Mouse (Mus musculus) cerebellum, postnatal 10 days (tissue): ENCODE measurements around the gene Gm49321.
A peak's percentile ranks its signal among the peaks of the same experiment; 100 is the strongest.

Source experiments
- DNase-seq, 2 experiments: peaks; one replicate each; pipeline ENCODE4 v3.0.0; 2021; ENCODE audit warnings: mixed read lengths in 2 of 2

Gm49321 gene

GRCm38 (mm10) chr12:73949318-73950058, 12.0 kb downstream of the Gm49321 start:
- peak; percentile 81 to 86 for DNase-seq

DNA sequence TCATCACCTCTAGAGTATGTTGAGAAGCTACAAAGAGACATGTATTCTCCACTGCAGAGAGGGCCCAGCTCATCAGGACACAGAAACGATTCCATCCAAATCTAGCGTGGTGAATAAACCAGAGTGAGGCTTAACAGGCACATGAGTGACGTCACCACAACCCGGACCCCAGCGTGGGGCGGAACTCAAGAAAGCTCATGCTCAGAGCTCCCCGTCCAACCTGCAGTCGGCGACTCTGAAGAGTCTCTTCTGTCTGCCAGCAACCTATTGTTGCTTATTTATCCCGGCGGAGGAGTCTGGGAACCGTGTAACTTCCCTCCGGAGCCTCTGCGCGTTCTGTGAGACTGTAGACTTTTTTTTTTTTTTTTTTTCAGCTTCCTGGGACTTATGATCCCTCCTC, 15.4 kb downstream of the Gm49321 start:
- DNase-seq: peak; percentile 62 to 67

DNA sequence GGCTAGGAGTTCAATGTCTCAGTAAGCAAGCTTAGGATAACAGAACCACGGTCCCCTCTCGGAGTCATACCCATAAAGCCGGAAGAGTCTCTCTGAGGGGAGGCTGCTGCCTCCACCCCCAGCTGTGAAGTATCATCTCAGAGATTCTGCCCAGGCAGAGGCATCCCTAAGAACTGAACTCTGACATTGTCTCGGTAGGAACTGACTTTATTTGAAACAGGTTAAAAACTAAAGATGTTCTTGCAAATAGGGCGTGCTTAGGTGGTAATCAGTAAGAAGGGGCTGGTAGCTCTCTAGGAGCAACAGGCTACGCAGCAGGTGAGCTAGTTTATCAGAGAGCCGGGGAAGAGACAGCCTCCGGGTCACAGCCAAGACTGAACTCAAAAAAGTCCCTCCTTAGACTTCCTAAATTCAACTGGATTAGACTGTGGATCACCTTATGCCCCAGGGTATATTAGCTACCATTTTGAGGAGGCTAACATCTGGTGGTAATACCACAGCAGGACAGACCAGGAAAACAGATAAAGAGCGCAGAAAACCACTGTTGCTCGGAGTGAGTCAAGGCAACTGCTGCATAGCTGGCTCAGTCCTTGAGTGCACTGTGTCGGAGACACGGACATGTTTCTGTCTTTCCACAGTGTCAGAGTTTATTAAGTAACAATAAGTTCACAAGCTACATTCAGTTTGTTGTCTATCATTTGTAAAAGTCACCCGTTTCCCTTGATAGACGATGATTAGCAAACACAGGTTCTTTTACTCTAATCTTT, 16.1 kb downstream of the Gm49321 start:
- peak in 1 of 2 experiments; percentile 19 for DNase-seq

DNA sequence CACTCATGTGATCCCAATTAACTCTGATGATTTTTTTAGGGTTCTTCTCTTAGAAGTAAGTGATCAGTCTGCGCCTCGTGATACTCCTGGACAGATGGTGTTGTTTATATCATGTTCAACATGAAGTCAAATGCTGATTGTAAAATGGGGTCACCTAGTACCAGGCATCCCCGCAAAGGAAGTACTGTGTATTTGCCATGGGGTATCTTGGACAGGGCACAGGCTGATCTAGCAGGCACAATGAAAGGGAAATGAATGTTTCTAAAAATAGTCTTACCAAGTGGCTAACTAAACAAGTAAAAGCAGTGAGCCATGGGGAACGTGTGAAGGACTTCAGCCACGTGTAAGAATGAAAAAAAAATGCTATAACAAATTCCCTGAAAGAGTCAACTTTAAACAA, 17.3 kb downstream of the Gm49321 start:
- DNase-seq: no peak

GRCm38 (mm10) chr12:73957676-73958075, 20.2 kb downstream of the Gm49321 start:
- DNase-seq: no peak

- no peak for DNase-seq
These were observed 21.4 kb downstream of the Gm49321 start for GRCm38 (mm10) chr12:73958830-73959229.

GRCm38 (mm10) chr12:73964291-73965281, 27.1 kb downstream of the Gm49321 start, which contains the start of gene Snapc1:
TSS of gene Snapc1 (plus strand) at chr12:73964481.
- peak; percentile 99 for DNase-seq

DNA sequence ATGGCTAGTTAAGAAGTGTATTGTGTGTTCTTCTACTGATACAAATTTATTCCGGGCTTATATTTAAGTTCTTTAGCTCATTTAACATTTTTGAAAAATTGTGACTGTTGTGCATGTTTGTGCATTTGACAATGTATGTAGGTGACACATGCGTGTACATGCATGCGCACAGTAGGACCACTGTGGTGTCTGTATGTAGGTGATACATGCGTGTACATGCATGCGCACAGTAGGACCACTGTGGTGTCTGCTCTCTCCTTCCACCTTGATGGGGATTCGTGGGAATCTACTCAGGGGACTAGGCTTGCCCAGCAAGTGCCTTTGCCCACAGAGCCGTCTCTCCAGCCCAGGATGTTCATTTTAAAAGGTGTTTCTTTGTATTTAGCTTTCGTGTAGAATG, 31.7 kb downstream of the Gm49321 start:
- no peak for DNase-seq

DNA sequence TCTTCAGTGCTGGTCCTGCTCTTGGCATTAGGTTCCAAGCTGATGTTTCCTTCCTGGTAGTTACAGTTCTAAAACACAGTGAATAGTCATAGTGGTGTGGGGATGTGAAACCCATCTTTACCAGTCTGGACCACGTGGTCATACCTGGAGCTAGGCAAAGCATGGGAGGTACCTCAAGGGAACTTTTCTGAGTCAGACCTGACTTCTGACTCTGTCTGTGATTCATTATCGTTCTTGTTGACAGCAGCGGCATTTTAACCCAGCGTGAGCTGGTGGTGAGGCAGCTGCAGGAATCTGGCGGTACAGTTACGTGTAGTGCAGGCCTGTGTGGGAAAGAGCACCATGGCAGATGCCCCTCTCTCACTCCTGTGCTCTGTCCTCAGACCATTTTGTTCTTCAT, 37.1 kb downstream of the Gm49321 start:
- DNase-seq: no peak

DNA sequence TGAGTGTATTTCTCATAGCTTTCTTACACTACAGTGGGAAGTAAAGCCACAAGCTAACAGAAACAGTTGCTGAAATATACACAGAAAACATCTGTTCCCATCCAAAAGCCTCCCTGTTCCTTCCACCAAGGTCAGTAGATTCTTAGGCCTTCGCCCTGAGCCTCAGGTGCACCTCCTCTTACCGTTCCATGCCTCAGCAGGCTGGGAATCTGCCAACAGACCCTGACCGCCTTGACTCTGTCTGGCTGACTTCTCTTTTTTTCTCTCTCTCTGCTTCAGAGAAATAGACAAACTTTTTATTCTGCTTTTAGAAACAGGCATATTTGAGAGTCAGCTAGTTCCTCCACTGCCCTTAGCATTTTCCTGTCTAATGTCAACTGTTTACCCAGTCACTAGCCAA, 40.7 kb downstream of the Gm49321 start:
- no peak for DNase-seq

- no peak for DNase-seq
These were observed 42.2 kb downstream of the Gm49321 start for GRCm38 (mm10) chr12:73979667-73980066.

DNA sequence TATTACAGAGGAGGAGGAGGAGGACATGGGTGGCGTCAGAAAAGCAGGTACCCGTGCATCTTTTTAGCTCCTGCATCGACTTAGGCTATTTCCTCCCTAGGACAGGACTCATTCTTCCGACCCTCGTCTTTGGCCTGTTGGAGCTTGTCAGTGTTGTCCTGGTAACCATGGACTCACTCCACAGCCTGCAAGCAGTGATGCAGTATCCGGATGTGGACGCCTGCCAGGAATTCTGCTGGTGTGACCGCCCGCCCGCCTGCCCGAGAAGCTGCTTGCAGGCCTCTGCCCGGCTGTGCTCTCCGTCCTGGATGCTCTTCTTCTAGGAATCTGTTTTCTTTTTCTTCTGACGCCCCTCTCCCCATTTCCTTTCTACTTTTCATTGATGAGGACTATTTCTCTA, 45.1 kb downstream of the Gm49321 start:
- DNase-seq: peak; percentile 98 to 99

GRCm38 (mm10) chr12:73986299-73986698, 48.8 kb downstream of the Gm49321 start:
- DNase-seq: peak in 1 of 2 experiments; percentile 25

GRCm38 (mm10) chr12:73988393-73989008, 51.0 kb downstream of the Gm49321 start:
- no peak for DNase-seq

DNA sequence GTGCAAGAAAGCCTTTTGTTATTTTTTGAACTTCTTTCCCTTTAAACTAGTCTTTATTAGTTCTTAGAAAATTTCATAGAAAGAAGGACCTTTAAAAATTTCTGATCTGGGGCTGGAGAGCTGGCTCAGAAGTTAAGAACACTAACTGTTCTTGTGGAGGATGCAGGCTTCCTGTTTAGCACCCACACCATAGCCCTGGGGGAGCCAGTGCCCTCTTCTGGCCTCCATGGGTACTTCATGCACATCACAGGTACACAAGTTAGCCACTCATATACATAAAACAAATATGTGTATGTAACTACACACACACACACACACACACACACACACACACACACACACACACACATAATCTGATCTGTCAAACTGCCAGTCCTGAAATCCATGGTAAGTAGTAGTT, 52.1 kb downstream of the Gm49321 start:
- peak; percentile 67 to 70 for DNase-seq

- no peak for DNase-seq
These were observed 59.4 kb downstream of the Gm49321 start for GRCm38 (mm10) chr12:73996906-73997296.

- DNase-seq: peak; percentile 59 to 62
These were observed 60.1 kb downstream of the Gm49321 start, which contains the start of gene Syt16 for GRCm38 (mm10) chr12:73997297-73998127. TSS of gene Syt16 (plus strand) at chr12:73997661.

DNA sequence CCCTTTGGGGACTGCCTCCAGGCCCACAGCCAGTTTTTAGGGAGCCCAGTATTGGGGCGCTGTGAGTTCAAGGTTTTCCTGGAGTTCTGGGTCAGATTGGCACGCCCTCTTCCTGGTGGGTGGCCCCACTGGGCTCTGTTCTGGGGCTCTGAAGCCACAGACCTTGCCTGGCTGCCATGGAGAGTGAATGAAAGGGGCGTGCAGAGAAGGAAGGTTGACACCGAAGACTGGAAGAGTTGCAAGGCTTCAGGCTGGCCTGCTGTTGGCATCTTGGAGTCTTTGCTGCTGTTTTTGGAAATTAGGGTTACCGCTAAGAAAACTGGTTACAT, 60.6 kb downstream of the Gm49321 start:
- no peak for DNase-seq

DNA sequence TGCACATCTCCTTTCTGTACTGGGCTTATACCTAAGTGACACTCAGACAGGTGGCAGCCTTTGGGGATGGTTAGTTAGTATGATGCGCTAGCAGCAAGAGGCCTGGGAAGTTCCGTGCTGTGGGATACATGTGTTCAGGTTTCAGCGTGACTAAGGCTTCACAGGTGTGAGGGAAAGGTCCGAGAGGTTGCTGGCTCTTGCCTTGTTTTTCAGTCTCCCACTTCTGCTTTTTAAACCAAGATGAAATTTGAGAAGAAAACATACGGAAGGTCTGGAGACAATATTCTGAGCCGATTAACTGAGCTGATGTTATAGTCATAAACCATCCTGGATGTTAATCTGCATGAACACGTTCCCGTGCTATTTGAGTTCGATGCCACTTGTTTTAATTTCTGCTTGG, 65.0 kb downstream of the Gm49321 start:
- DNase-seq: no peak

- peak; percentile 63 to 72 for DNase-seq
These were observed 72.0 kb downstream of the Gm49321 start for GRCm38 (mm10) chr12:74009448-74009911.

DNA sequence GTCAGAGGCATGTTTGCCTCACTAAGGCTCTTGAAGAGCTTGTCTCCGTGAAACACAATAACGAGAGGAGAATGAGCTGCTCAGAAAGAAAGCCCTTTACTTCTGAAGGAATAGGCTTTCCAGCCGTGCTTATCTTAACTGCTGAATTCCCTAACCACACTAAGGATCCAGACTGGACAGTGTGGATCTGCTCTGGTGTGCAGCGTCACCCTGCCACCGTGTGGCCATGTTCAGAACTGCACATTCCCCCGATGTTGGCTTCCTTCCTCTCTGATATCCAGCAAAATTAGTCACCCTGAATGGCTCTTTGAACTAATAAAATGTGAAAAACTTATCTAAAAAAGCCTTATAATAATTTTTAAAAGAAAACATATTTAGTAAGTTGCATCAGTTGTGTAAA, 76.3 kb downstream of the Gm49321 start:
- peak; percentile 90 to 94 for DNase-seq
